Mouse (Mus musculus): Measurements from ENCODE around the gene Hist1h2ak. TPM values are rescaled to one million over a fixed set of nuclear protein-coding genes. Genes with fewer than 3 reads are reported as not detected.
"Not testable (repeated sequence)": the region's sequence is repeated elsewhere in the genome, so short reads cannot be mapped to it uniquely, and the experiment has no call there.

Hist1h2ak gene
- polyA plus RNA-seq, 1 experiment from 2014 or later = 4.9 TPM

GRCm38 (mm10) chr13:21786189-21786898 lies 32.7 kb upstream of the Hist1h2ak start:
- no peak for ATAC-seq
- peak overlapping the region; percentile 64 for H3K4me2 ChIP-seq (ENCODE audit: low read length)
- peaks cover 25% of the 10 kb centered on the region for H3K4me1 ChIP-seq (ENCODE audit: control insufficient read depth, insufficient read depth, low read length)
- peak overlapping the region; percentile 60; the same call in 1 of the 2 replicates for H3K9ac ChIP-seq (ENCODE audit: low read depth, low read length)
- H3K9me3 ChIP-seq (replicated peaks; ENCODE audit: control insufficient read depth, low read length, poor library complexity, severe bottlenecking) = no peaks in the 10 kb centered on the region
- H3K27me3 ChIP-seq (ENCODE audit: control insufficient read depth, insufficient read depth, low read depth, low read length) = no peaks in the 10 kb centered on the region
- H3K4me3 ChIP-seq (ENCODE audit: low read depth, low read length) = peak overlapping the region; percentile 37
- no peaks in the 10 kb centered on the region for H3K36me3 ChIP-seq (ENCODE audit: control insufficient read depth, insufficient read depth, low read length)
- 2% methylated on average over 8 of the region's 8 CpGs for whole genome bisulfite sequencing
- peak overlapping the region; percentile 70 for H3K27ac ChIP-seq (ENCODE audit: low read length)

- Histone ChIP-seq H3K27me3 (ENCODE audit: control insufficient read depth, insufficient read depth, low read depth, low read length) (no peaks in the 10 kb centered on the region; the same call in 1 of the 2 replicates), H3K4me2 (ENCODE audit: low read length) (no peak overlapping the region), H3K9me3 (replicated peaks; ENCODE audit: control insufficient read depth, low read length, poor library complexity, severe bottlenecking) (no peaks in the 10 kb centered on the region), H3K4me1 (ENCODE audit: control insufficient read depth, insufficient read depth, low read length) (peaks cover 31% of the 10 kb centered on the region), H3K4me3 (ENCODE audit: low read depth, low read length) (no peak overlapping the region), H3K9ac (ENCODE audit: low read depth, low read length) (no peak overlapping the region), H3K27ac (ENCODE audit: low read length) (no peak overlapping the region), H3K36me3 (ENCODE audit: control insufficient read depth, insufficient read depth, low read length) (no peaks in the 10 kb centered on the region)
- WGBS = 19% methylated on average over 6 of the region's 6 CpGs
- no peak for ATAC-seq
Observed at GRCm38 (mm10) chr13:21784311-21784710, 30.7 kb upstream of the Hist1h2ak start.

- Histone ChIP-seq H3K4me1 (ENCODE audit: control insufficient read depth, insufficient read depth, low read length) (peaks cover 31% of the 10 kb centered on the region), H3K36me3 (ENCODE audit: control insufficient read depth, insufficient read depth, low read length) (no peaks in the 10 kb centered on the region), H3K4me3 (ENCODE audit: low read depth, low read length) (peak overlapping the region; percentile 37), H3K9me3 (replicated peaks; ENCODE audit: control insufficient read depth, low read length, poor library complexity, severe bottlenecking) (no peaks in the 10 kb centered on the region), H3K27me3 (ENCODE audit: control insufficient read depth, insufficient read depth, low read depth, low read length) (no peaks in the 10 kb centered on the region; the same call in 1 of the 2 replicates), H3K9ac (ENCODE audit: low read depth, low read length) (no peak overlapping the region), H3K4me2 (ENCODE audit: low read length) (peak overlapping the region; percentile 87), H3K27ac (ENCODE audit: low read length) (0 out of 2 replicates have a peak overlapping the region, but pooled peaks have one; percentile 2)
- 2% methylated on average over 9 of the region's 9 CpGs for WGBS
- no peak for ATAC-seq
Observed at GRCm38 (mm10) chr13:21783734-21784161, 30.1 kb upstream of the Hist1h2ak start.

- WGBS = 0% methylated on average over 13 of the region's 20 CpGs
- peaks cover 30% of the 10 kb centered on the region for H3K4me1 ChIP-seq (ENCODE audit: control insufficient read depth, insufficient read depth, low read length)
- H3K4me3 ChIP-seq (ENCODE audit: low read depth, low read length) = peak within 1 kb of the TSS; percentile 41
Observed at GRCm38 (mm10) chr13:21783255-21783617, 29.6 kb upstream of the Hist1h2ak start, which contains the start of gene Hist1h3i. Gene Hist1h3i, minus strand, starts transcription at chr13:21783370.

GRCm38 (mm10) chr13:21782361-21783254 lies 29.0 kb upstream of the Hist1h2ak start:
- H3K9ac ChIP-seq (ENCODE audit: low read depth, low read length) = peak overlapping the region; percentile 64
- not testable (repeated sequence) for H3K9me3 ChIP-seq (replicated peaks; ENCODE audit: control insufficient read depth, low read length, poor library complexity, severe bottlenecking); H3K36me3 ChIP-seq (ENCODE audit: control insufficient read depth, insufficient read depth, low read length); ATAC-seq; H3K27me3 ChIP-seq (ENCODE audit: control insufficient read depth, insufficient read depth, low read depth, low read length)
- H3K27ac ChIP-seq (ENCODE audit: low read length) = peak overlapping the region; percentile 69; the same call in 1 of the 2 replicates
- H3K4me3 ChIP-seq (ENCODE audit: low read depth, low read length) = peak overlapping the region; percentile 41
- H3K4me1 ChIP-seq (ENCODE audit: control insufficient read depth, insufficient read depth, low read length) = peaks cover 26% of the 10 kb centered on the region
- WGBS = under 1% methylated on average over 12 of the region's 35 CpGs
- peak overlapping the region; percentile 87 for H3K4me2 ChIP-seq (ENCODE audit: low read length)

More at GRCm38 (mm10) chr13:21783255-21783617, 29.6 kb upstream of the Hist1h2ak start, which contains the start of gene Hist1h3i:
- H3K9ac ChIP-seq (ENCODE audit: low read depth, low read length) = peak within 1 kb of the TSS; percentile 64
- peak; percentile 79 for ATAC-seq
- no peaks in the 10 kb centered on the region for H3K9me3 ChIP-seq (replicated peaks; ENCODE audit: control insufficient read depth, low read length, poor library complexity, severe bottlenecking)
- no peaks in the 10 kb centered on the region; the same call in 1 of the 2 replicates for H3K27me3 ChIP-seq (ENCODE audit: control insufficient read depth, insufficient read depth, low read depth, low read length)
- peak within 1 kb of the TSS; percentile 69; the same call in 1 of the 2 replicates for H3K27ac ChIP-seq (ENCODE audit: low read length)
- H3K36me3 ChIP-seq (ENCODE audit: control insufficient read depth, insufficient read depth, low read length) = no peaks in the 10 kb centered on the region
- H3K4me2 ChIP-seq (ENCODE audit: low read length) = peak within 1 kb of the TSS; percentile 87

GRCm38 (mm10) chr13:21781639-21782038 lies 28.0 kb upstream of the Hist1h2ak start:
- Histone ChIP-seq H3K27ac (ENCODE audit: low read length) (no peak overlapping the region), H3K27me3 (ENCODE audit: control insufficient read depth, insufficient read depth, low read depth, low read length) (no peaks in the 10 kb centered on the region; the same call in 1 of the 2 replicates), H3K4me3 (ENCODE audit: low read depth, low read length) (no peak overlapping the region), H3K4me2 (ENCODE audit: low read length) (no peak overlapping the region), H3K9me3 (replicated peaks; ENCODE audit: control insufficient read depth, low read length, poor library complexity, severe bottlenecking) (no peaks in the 10 kb centered on the region), H3K9ac (ENCODE audit: low read depth, low read length) (no peak overlapping the region), H3K36me3 (ENCODE audit: control insufficient read depth, insufficient read depth, low read length) (no peaks in the 10 kb centered on the region), H3K4me1 (ENCODE audit: control insufficient read depth, insufficient read depth, low read length) (peaks cover 26% of the 10 kb centered on the region)
- WGBS = 98% methylated on average over 1 of the region's 1 CpGs
- no peak for ATAC-seq

GRCm38 (mm10) chr13:21781021-21781555 lies 27.5 kb upstream of the Hist1h2ak start:
- H3K4me1 ChIP-seq (ENCODE audit: control insufficient read depth, insufficient read depth, low read length) = peaks cover 22% of the 10 kb centered on the region
- no peak overlapping the region for H3K4me3 ChIP-seq (ENCODE audit: low read depth, low read length)
- no peak for ATAC-seq
- H3K36me3 ChIP-seq (ENCODE audit: control insufficient read depth, insufficient read depth, low read length) = no peaks in the 10 kb centered on the region
- no peak overlapping the region for H3K27ac ChIP-seq (ENCODE audit: low read length)
- WGBS = 44% methylated on average over 6 of the region's 6 CpGs
- no peaks in the 10 kb centered on the region for H3K9me3 ChIP-seq (replicated peaks; ENCODE audit: control insufficient read depth, low read length, poor library complexity, severe bottlenecking)
- no peaks in the 10 kb centered on the region; the same call in 1 of the 2 replicates for H3K27me3 ChIP-seq (ENCODE audit: control insufficient read depth, insufficient read depth, low read depth, low read length)
- H3K9ac ChIP-seq (ENCODE audit: low read depth, low read length) = no peak overlapping the region
- peak overlapping the region; percentile 84; the same call in 1 of the 2 replicates for H3K4me2 ChIP-seq (ENCODE audit: low read length)

- under 1% methylated on average over 44 of the region's 44 CpGs for WGBS
- H3K9ac ChIP-seq (ENCODE audit: low read depth, low read length) = peak within 1 kb of the TSS; percentile 25
- peak; percentile 11; the same call in 1 of the 2 replicates for ATAC-seq
Observed at GRCm38 (mm10) chr13:21779767-21780731, 26.4 kb upstream of the Hist1h2ak start, which contains the start of gene Hist1h1b. Gene Hist1h1b, minus strand, starts transcription at chr13:21780625.

More at GRCm38 (mm10) chr13:21779767-21780731, 26.4 kb upstream of the Hist1h2ak start, which contains the start of gene Hist1h1b:
- Histone ChIP-seq H3K9me3 (replicated peaks; ENCODE audit: control insufficient read depth, low read length, poor library complexity, severe bottlenecking) (no peaks in the 10 kb centered on the region), H3K27me3 (ENCODE audit: control insufficient read depth, insufficient read depth, low read depth, low read length) (no peaks in the 10 kb centered on the region; the same call in 1 of the 2 replicates), H3K4me2 (ENCODE audit: low read length) (peak within 1 kb of the TSS; percentile 84), H3K4me3 (ENCODE audit: low read depth, low read length) (peak within 1 kb of the TSS; percentile 42), H3K27ac (ENCODE audit: low read length) (peak within 1 kb of the TSS; percentile 76), H3K4me1 (ENCODE audit: control insufficient read depth, insufficient read depth, low read length) (peaks cover 21% of the 10 kb centered on the region), H3K36me3 (ENCODE audit: control insufficient read depth, insufficient read depth, low read length) (no peaks in the 10 kb centered on the region)
